Mouse (Mus musculus) gastrocnemius, postnatal 10 days (tissue): ENCODE measurements around the gene Rangap1. TPM values are rescaled to one million over a fixed set of nuclear protein-coding genes. Genes with fewer than 3 reads are reported as not detected.
"Not testable (repeated sequence)": the region's sequence is repeated elsewhere in the genome, so short reads cannot be mapped to it uniquely, and the experiment has no call there.

Source experiments
- DNase-seq: peaks from one replicate; pipeline ENCODE4 v3.0.0; 2021; ENCODE audit warnings: mixed read lengths
- total RNA-seq, 2 experiments: library from RNA; stranded (reverse); gene quantifications; 2 replicates each; pipeline ENCODE4 v1.2.3; 2021

Gene Rangap1
- total RNA-seq, 2 experiments from 2014 or later = 28.6 to 31.3 TPM

GRCm38 (mm10) chr15:81742368-81742767 lies 3.0 kb downstream of the Rangap1 start:
- DNase-seq = not testable (repeated sequence)

GRCm38 (mm10) chr15:81739924-81740323 lies 5.4 kb downstream of the Rangap1 start:
- DNase-seq = no peak

- no peak for DNase-seq
Observed at GRCm38 (mm10) chr15:81739296-81739695, 6.0 kb downstream of the Rangap1 start.

- no peak for DNase-seq
Observed at GRCm38 (mm10) chr15:81735075-81735474, 10.3 kb downstream of the Rangap1 start.

GRCm38 (mm10) chr15:81729792-81730635 lies 15.3 kb downstream of the Rangap1 start:
- peak; percentile 93 for DNase-seq

GRCm38 (mm10) chr15:81729241-81729791 lies 16.0 kb downstream of the Rangap1 start:
- DNase-seq = no peak

- no peak for DNase-seq
Observed at GRCm38 (mm10) chr15:81725965-81726364, 19.4 kb downstream of the Rangap1 start.

GRCm38 (mm10) chr15:81723653-81724052 lies 21.7 kb downstream of the Rangap1 start:
- DNase-seq = no peak

- DNase-seq = no peak
Observed at GRCm38 (mm10) chr15:81722361-81722760, 23.0 kb downstream of the Rangap1 start.

GRCm38 (mm10) chr15:81719139-81719531 lies 26.2 kb downstream of the Rangap1 start:
- no peak for DNase-seq

GRCm38 (mm10) chr15:81718336-81719138 lies 26.8 kb downstream of the Rangap1 start:
- DNase-seq = no peak

- DNase-seq = no peak
Observed at GRCm38 (mm10) chr15:81713742-81714141, 31.6 kb downstream of the Rangap1 start.

GRCm38 (mm10) chr15:81710801-81711200 lies 34.5 kb downstream of the Rangap1 start:
- DNase-seq = no peak

- DNase-seq = no peak
Observed at GRCm38 (mm10) chr15:81709686-81710085, 35.6 kb downstream of the Rangap1 start.

GRCm38 (mm10) chr15:81708991-81709390 lies 36.3 kb downstream of the Rangap1 start:
- no peak for DNase-seq

- no peak for DNase-seq
Observed at GRCm38 (mm10) chr15:81703094-81703489, 42.2 kb downstream of the Rangap1 start.

- DNase-seq = no peak
Observed at GRCm38 (mm10) chr15:81702306-81703093, 42.8 kb downstream of the Rangap1 start.

GRCm38 (mm10) chr15:81701350-81701749 lies 44.0 kb downstream of the Rangap1 start:
- not testable (repeated sequence) for DNase-seq

- DNase-seq = no peak
Observed at GRCm38 (mm10) chr15:81700601-81701000, 44.7 kb downstream of the Rangap1 start.

GRCm38 (mm10) chr15:81700161-81700560 lies 45.2 kb downstream of the Rangap1 start:
- DNase-seq = no peak

- DNase-seq = no peak
Observed at GRCm38 (mm10) chr15:81698532-81698931, 46.8 kb downstream of the Rangap1 start.

GRCm38 (mm10) chr15:81697847-81698246 lies 47.5 kb downstream of the Rangap1 start:
- no peak for DNase-seq
